Mouse (Mus musculus) megakaryocyte, embryonic 14.5 days (primary cell): ENCODE results near the gene Bcdin3d. TPM values are rescaled to one million over a fixed set of nuclear protein-coding genes. Genes with fewer than 3 reads are reported as not detected.

Experiments used
- H3K27me3 ChIP-seq: replicated peaks from 2 replicates; pipeline ENCODE3; 2012; ENCODE audit warnings: inconsistent platforms
- H3K36me3 ChIP-seq: replicated peaks from 2 replicates; pipeline ENCODE3; 2012; ENCODE audit warnings: low read length, inconsistent platforms, mixed read lengths
- H3K4me1 ChIP-seq: 2 replicates; pipeline ENCODE4 v1.6.1; 2012; ENCODE audit warnings: inconsistent platforms
- H3K4me3 ChIP-seq: replicated peaks from 2 replicates; pipeline ENCODE3; 2012; ENCODE audit warnings: moderate library complexity, mild to moderate bottlenecking, inconsistent platforms
- H3K9me3 ChIP-seq: 2 replicates; pipeline ENCODE4 v1.6.1; 2012; ENCODE audit warnings: inconsistent platforms
- FLI1 ChIP-seq: IDR thresholded peaks from 2 replicates; pipeline ENCODE4 v1.6.1; 2012; ENCODE audit warnings: low read length, inconsistent platforms, mixed read lengths
- GATA1 ChIP-seq: IDR thresholded peaks from 3 replicates; pipeline ENCODE4 v1.6.1; 2012; ENCODE audit warnings: mixed read lengths, low read length, inconsistent platforms, borderline replicate concordance
- polyA plus RNA-seq: library from polyadenylated mRNA; stranded (reverse); fragments of >175 nt; gene quantifications from 2 replicates; pipeline ENCODE4 v1.2.3, GENCODE M21; 2012; ENCODE audit warnings: low replicate concordance; ENCODE audit not compliant: insufficient read depth

Gene Bcdin3d
- polyA plus RNA-seq, 1 experiment = 3.8 TPM

GRCm38 (mm10) chr15:99502311-99502831 is 27.8 kb upstream of the Bcdin3d start:
- Histone ChIP-seq H3K4me1 (peaks cover 25% of the 10 kb centered on the region), H3K9me3 (no peaks in the 10 kb centered on the region), H3K36me3 (no peaks in the 10 kb centered on the region), H3K4me3 (no peak overlapping the region), H3K27me3 (peaks cover 89% of the 10 kb centered on the region)
- TF ChIP-seq FLI1 (no peak), GATA1 (no peak)

GRCm38 (mm10) chr15:99501292-99502260 is 27.0 kb upstream of the Bcdin3d start:
- H3K4me1 ChIP-seq = peaks cover 26% of the 10 kb centered on the region
- H3K4me3 ChIP-seq = no peak overlapping the region
- no peaks in the 10 kb centered on the region for H3K36me3 ChIP-seq
- peaks cover 85% of the 10 kb centered on the region for H3K27me3 ChIP-seq
- TF ChIP-seq FLI1 = no peak
- no peak for TF ChIP-seq GATA1
- no peaks in the 10 kb centered on the region for H3K9me3 ChIP-seq

- Histone ChIP-seq H3K4me3 (no peak overlapping the region), H3K4me1 (peaks cover 19% of the 10 kb centered on the region), H3K27me3 (peaks cover 82% of the 10 kb centered on the region), H3K36me3 (no peaks in the 10 kb centered on the region), H3K9me3 (no peaks in the 10 kb centered on the region)
- no peak for TF ChIP-seq GATA1
- TF ChIP-seq FLI1 = no peak
Observed at GRCm38 (mm10) chr15:99500320-99500719, 25.8 kb upstream of the Bcdin3d start.

DNA sequence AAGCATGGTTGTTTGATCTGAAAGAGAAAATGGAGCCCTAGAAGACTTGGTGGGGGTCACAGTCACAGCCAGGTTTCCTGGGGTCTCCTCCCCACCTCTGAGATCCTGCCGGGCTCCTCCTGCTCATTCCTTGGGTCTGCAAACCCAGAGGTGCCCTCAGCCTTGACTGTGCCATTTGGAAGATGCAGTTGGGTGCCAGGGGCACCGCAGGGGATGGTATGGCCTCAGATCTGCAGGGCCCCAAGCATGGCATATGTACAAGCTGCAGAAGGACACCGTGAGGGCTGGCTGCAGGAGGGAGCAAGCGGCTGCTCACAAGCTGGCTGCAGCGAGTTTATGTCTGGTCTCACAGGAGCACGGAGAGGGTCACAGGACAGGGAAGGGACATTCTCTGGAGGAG is 25.2 kb upstream of the Bcdin3d start:
- peaks cover 79% of the 10 kb centered on the region for H3K27me3 ChIP-seq

GRCm38 (mm10) chr15:99498781-99499180 is 24.3 kb upstream of the Bcdin3d start:
- H3K27me3 ChIP-seq = peaks cover 80% of the 10 kb centered on the region
- H3K4me3 ChIP-seq = no peak overlapping the region
- peaks cover 6% of the 10 kb centered on the region; the same call in 1 of the 2 replicates for H3K9me3 ChIP-seq
- no peak for TF ChIP-seq FLI1
- TF ChIP-seq GATA1 = no peak
- peaks cover 19% of the 10 kb centered on the region for H3K4me1 ChIP-seq
- no peaks in the 10 kb centered on the region for H3K36me3 ChIP-seq

More for the DNA sequence above, 25.2 kb upstream of the Bcdin3d start:
- Histone ChIP-seq H3K4me3 (peak overlapping the region; percentile 38), H3K36me3 (no peaks in the 10 kb centered on the region), H3K4me1 (peaks cover 19% of the 10 kb centered on the region), H3K9me3 (peaks cover 5% of the 10 kb centered on the region; the same call in 1 of the 2 replicates)
- no peak for TF ChIP-seq FLI1
- TF ChIP-seq GATA1 = no peak

GRCm38 (mm10) chr15:99498356-99498755 is 23.8 kb upstream of the Bcdin3d start:
- peaks cover 80% of the 10 kb centered on the region for H3K27me3 ChIP-seq
- H3K36me3 ChIP-seq = no peaks in the 10 kb centered on the region
- TF ChIP-seq GATA1 (no peak), FLI1 (no peak)
- peaks cover 19% of the 10 kb centered on the region for H3K4me1 ChIP-seq
- H3K4me3 ChIP-seq = no peak overlapping the region
- H3K9me3 ChIP-seq = peaks cover 6% of the 10 kb centered on the region; the same call in 1 of the 2 replicates

GRCm38 (mm10) chr15:99497527-99498242 is 23.2 kb upstream of the Bcdin3d start:
- H3K27me3 ChIP-seq = peaks cover 80% of the 10 kb centered on the region
- H3K36me3 ChIP-seq = no peaks in the 10 kb centered on the region
- peaks cover 6% of the 10 kb centered on the region; the same call in 1 of the 2 replicates for H3K9me3 ChIP-seq
- no peak for TF ChIP-seq FLI1
- H3K4me3 ChIP-seq = no peak overlapping the region
- peaks cover 19% of the 10 kb centered on the region for H3K4me1 ChIP-seq

GRCm38 (mm10) chr15:99497061-99497460 is 22.5 kb upstream of the Bcdin3d start:
- TF ChIP-seq GATA1 (no peak), FLI1 (no peak)
- Histone ChIP-seq H3K27me3 (peaks cover 79% of the 10 kb centered on the region), H3K4me1 (peaks cover 23% of the 10 kb centered on the region), H3K4me3 (no peak overlapping the region), H3K9me3 (peaks cover 6% of the 10 kb centered on the region; the same call in 1 of the 2 replicates), H3K36me3 (no peaks in the 10 kb centered on the region)

DNA sequence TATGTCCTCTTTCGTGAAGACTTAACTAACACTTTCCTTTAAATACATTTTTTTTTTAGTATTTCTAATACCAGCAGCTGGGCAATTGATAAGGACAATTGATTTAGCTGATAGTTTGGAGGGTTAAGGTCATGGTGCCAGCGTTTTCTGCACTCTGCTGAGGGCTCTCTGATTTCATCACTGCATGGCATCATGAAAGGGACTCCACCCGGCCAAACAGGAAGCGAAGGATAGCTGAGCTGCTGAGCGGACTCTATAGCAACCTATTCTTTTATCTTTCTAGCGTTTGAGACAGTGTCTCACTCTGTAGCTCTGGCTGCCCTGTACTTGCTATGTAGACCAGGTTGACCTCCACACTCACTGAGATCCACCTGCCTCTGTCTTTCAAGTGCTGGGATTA is 10.2 kb upstream of the Bcdin3d start:
- H3K36me3 ChIP-seq = no peaks in the 10 kb centered on the region
- TF ChIP-seq FLI1 (no peak), GATA1 (no peak)
- no peaks in the 10 kb centered on the region for H3K9me3 ChIP-seq
- H3K4me3 ChIP-seq = no peak overlapping the region
- H3K27me3 ChIP-seq = peaks cover 28% of the 10 kb centered on the region
- no peaks in the 10 kb centered on the region for H3K4me1 ChIP-seq

GRCm38 (mm10) chr15:99475814-99476213 is 1.3 kb upstream of the Bcdin3d start:
- Histone ChIP-seq H3K9me3 (no peaks in the 10 kb centered on the region), H3K4me3 (no peak overlapping the region), H3K36me3 (no peaks in the 10 kb centered on the region), H3K4me1 (peaks cover 32% of the 10 kb centered on the region), H3K27me3 (peaks cover 12% of the 10 kb centered on the region)
- TF ChIP-seq GATA1 = no peak
- no peak for TF ChIP-seq FLI1
